Mouse (Mus musculus): ENCODE data around the gene Sptlc2.

Gene Sptlc2

DNA sequence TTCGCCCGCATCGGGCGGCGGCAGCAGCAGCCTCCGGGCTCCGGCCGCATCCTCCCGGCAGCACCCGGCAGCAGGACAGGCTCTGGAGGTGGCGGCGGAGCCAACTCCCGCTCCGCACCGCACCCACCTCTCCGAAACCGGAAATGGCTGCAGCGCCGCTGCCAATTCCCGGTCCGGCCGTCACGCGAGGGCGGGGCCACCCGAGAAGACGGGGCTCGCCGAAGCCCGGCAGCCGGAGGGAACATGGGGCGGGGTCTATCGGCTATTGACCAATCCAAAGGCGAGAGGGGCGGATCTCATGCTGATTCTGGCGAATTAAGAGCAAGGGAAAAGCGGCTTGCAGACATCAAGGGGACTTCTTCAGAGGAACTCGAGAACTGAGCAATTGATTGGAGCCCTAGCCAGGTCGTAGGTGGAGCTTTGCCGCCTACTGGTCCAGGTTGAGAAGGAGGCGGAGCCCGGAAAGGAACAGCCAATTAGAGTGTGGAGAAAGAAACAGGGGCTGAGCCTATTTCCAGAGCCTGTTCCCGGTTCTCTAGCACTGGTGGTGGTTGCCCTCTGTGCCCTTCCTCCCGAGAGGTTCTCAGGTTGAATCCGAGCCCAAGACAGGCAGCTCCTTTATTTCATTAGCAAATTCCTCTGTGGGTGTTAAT is at the start of gene Sptlc2:
Gene Sptlc2 (minus strand): TSS at position 234 of the 653 bp plus-strand sequence.
- DNase-seq (ENCODE audit: low read depth in 2 of 2, low spot score in 2 of 2): peak; percentile 97 to 99

DNA sequence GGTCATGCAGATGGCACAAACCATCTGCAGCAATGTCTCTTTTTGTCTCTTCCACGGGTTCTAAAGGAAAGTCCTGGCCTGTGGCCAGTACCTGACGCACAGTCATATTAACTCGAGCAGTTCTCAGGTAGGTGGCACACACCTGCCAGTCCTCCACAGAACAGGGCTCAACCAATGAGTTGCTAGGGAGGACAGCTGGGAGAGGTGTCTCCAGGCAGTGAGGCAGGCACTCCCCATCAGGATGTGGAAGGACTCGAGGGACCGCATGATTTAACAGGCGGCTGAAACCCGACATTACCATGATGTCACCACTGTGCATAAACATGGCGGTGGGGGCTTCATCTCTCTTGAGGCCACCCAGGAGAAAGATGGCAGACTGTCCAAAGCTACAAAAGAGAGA is 40.7 kb upstream of the Sptlc2 start:
- DNase-seq (ENCODE audit: low read depth in 2 of 2, low spot score in 2 of 2): no peak

- DNase-seq (ENCODE audit: low read depth in 2 of 2, low spot score in 2 of 2): no peak
Observed at GRCm38 (mm10) chr12:87428295-87428694, 40.1 kb upstream of the Sptlc2 start.

GRCm38 (mm10) chr12:87426354-87427031 is 38.3 kb upstream of the Sptlc2 start:
- DNase-seq (ENCODE audit: low read depth in 2 of 2, low spot score in 2 of 2): no peak

- no peak for DNase-seq (ENCODE audit: low read depth in 2 of 2, low spot score in 2 of 2)
Observed at GRCm38 (mm10) chr12:87424516-87424915, 36.4 kb upstream of the Sptlc2 start.

DNA sequence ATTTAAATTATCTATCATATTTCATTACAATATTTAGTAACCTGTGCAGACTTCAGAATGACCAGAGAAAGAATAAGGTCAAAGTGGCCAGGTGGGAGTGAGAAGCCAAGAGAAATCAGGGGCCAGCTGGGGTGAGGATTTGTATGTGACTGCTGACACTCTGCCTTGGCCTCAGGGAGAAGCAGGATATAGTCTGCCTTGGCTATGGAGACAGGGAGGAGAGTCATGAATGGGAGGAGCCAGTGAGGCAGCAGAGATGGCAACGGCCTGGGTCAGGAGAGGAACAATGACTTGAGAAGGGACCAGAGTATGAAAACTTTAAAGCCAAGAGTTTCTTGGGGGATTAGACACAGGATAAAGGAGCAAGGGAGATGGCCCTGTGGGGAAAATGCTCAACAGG is 35.5 kb upstream of the Sptlc2 start:
- no peak for DNase-seq (ENCODE audit: low read depth in 2 of 2, low spot score in 2 of 2)

DNA sequence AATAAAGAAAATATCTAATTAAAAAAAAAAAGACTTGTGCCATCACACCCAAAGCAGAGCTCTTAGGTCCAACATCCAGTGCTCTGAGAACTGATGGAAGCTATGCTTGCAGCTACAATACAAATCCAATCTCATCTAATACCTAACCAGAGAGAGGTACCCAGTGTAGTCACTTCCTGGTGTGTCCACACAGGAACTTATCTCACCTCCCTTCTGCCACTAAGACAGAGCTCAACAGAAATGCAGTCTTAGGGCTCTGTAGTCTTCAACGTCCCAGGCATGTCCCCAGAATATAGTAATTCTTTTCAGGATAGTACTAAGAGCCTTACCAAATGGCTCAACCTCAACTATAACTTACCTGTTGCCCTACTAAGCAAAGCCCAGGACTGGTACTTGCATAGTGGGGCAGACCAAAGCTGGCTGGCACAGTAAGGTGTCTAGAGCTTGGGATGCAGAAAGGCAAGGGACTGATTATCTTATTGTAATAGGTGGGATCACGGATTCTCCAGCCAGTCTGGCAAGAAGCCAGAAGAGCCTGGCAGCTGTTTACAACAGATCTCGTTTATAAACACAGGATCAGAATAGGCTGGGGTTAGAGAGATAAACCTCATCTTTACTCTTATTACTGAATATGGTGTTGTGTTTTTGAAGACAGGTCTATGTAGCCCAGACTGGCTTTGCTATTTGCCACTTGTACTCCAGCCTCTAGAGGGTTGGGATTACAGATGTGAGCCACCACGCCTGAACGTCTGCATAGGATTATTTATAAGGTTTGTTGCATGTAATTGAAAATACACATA is 33.8 kb upstream of the Sptlc2 start:
- no peak for DNase-seq (ENCODE audit: low read depth in 2 of 2, low spot score in 2 of 2)

GRCm38 (mm10) chr12:87419974-87420485 is 31.9 kb upstream of the Sptlc2 start:
- no peak for DNase-seq (ENCODE audit: low read depth in 2 of 2, low spot score in 2 of 2)

- no peak for DNase-seq (ENCODE audit: low read depth in 2 of 2, low spot score in 2 of 2)
Observed at GRCm38 (mm10) chr12:87418921-87419320, 30.8 kb upstream of the Sptlc2 start.

DNA sequence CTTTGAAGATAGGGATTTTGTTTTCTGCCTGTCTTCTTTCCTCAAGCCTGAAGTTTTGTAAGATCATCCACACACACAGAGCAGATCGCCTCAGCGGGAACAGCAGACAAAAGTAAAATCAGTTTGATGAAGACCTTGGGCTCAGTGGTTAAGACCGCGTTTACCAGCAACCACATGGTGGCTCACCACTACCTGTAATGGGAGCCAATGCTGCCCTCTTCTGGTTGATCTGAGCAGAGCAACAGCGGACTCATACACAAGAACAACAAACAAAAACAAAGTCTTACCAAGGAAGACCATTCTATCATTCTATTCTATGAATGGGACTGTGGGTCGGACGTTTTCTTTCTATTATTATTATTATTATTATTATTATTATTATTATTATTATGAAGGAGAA is 28.5 kb upstream of the Sptlc2 start:
- DNase-seq (ENCODE audit: low read depth in 2 of 2, low spot score in 2 of 2): peak; percentile 18 to 47

- DNase-seq (ENCODE audit: low read depth in 2 of 2, low spot score in 2 of 2): no peak
Observed at GRCm38 (mm10) chr12:87415358-87415757, 27.2 kb upstream of the Sptlc2 start.

DNA sequence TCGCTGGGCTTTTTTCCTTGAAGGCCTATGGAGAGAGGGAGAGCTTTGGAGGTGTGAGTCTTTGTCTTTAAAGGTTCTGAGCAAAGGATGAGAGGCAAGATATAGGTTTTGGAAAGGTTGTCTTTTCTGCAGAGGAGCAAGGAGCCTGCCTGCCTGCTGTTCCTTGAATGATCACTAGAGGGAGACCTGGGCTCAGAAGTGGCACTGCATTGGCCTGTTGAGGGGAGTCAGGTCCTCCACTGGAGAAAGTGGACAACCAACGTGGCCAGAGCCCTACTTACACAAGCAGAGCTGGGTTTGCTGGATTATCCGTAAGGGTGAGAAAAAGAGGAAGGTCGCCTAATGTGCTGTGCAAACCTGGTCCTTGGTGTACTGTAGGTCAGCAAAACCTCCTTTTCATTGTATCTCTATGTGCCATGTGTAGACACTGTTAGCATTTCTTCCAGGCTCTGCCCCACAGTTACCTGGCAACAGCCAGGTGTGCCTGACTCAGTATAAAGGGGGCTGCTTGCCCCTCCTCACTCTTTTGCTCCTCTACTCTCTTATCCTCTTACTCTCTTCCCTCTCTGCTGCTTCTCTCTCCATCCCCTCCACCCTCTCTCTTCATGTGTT is 25.1 kb upstream of the Sptlc2 start:
- DNase-seq (ENCODE audit: low read depth in 2 of 2, low spot score in 2 of 2): peak; percentile 43 to 63

DNA sequence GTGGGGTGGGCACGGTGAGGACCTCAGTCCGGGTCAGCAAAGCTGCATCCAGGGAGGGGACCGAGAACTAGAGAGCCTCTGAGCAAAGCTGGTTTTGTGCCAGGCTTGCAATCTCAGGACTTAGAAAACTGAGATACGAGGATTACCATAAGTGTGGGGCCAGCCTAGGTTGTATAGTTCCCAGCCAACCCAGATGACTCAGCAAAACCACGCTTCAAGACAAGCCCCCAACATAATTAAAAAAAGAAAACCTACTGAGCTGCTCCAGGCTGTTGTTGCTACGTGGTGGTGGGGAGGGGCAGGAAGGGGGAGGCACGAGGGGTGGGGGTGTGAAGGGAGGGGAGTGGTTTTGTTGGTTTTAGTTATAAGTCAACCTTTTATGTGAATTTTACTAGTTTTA is 22.8 kb upstream of the Sptlc2 start:
- DNase-seq (ENCODE audit: low read depth in 2 of 2, low spot score in 2 of 2): no peak

DNA sequence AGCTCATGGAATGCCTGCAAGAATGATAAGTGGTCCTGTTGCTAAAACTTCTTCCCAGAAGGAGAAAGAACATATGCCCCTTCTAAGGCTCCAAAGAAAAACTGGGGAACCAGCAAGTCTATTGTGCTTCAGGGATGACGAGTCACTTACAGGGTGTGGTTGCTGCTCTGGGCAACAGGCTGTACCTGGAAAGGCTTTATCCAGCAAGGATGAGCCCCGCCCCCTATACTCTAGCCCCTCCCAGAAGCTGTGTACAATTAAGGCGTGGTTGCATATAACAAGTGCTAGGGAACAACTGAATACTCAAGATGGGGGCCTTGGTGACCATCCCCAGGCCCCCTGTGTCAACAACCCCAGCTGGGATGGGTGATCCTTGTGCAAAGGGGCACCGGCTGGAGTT is 21.0 kb upstream of the Sptlc2 start:
- no peak for DNase-seq (ENCODE audit: low read depth in 2 of 2, low spot score in 2 of 2)

GRCm38 (mm10) chr12:87407869-87408605 is 19.9 kb upstream of the Sptlc2 start:
- no peak for DNase-seq (ENCODE audit: low read depth in 2 of 2, low spot score in 2 of 2)

- no peak for DNase-seq (ENCODE audit: low read depth in 2 of 2, low spot score in 2 of 2)
Observed at GRCm38 (mm10) chr12:87405721-87406120, 17.6 kb upstream of the Sptlc2 start.

- no peak for DNase-seq (ENCODE audit: low read depth in 2 of 2, low spot score in 2 of 2)
Observed at GRCm38 (mm10) chr12:87405165-87405564, 17.0 kb upstream of the Sptlc2 start.

GRCm38 (mm10) chr12:87401883-87402282 is 13.7 kb upstream of the Sptlc2 start:
- no peak for DNase-seq (ENCODE audit: low read depth in 2 of 2, low spot score in 2 of 2)

DNA sequence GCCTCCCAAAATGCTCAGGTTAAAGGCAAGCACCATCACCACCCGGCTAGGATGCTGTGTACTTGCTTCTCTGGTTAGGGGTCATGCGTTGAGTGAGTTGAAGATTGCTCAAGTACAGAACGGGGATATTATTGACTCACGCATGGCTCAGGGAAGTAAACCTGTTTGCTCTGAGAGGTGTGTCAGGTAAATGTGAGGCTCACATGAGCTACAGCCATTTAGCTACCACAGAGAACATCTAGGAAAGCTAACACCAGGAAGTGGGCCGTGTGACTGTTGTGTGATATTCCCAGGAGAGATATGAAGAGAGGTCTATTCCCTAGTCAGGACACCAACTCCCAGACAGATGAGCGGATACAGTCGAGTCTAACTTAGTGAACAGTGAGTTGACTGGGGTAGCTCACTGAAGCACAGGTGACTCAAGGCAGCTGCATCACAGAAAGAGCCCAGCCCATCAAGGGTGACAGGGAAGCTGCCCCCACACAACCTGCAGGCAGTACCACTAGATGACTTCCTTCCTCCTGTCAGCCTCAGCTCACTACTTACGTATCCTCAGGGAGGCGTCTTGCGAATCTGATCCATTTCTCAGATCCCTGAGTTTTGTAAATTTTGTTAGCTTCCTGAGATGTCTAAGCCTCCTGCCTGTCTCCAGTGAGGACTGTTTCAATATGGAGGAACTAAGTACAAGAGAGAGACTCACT is 11.1 kb upstream of the Sptlc2 start:
- DNase-seq (ENCODE audit: low read depth in 2 of 2, low spot score in 2 of 2): no peak

GRCm38 (mm10) chr12:87397811-87398417 is 9.8 kb upstream of the Sptlc2 start:
- no peak for DNase-seq (ENCODE audit: low read depth in 2 of 2, low spot score in 2 of 2)
